Mouse (Mus musculus): Measurements from ENCODE around the gene Galm. TPM values are rescaled to one million over a fixed set of nuclear protein-coding genes. Genes with fewer than 3 reads are reported as not detected.
"Not testable (repeated sequence)": the region's sequence is repeated elsewhere in the genome, so short reads cannot be mapped to it uniquely, and the experiment has no call there.

Gene Galm
- total RNA-seq, 2 experiments from 2014 or later = 1.3 to 2.7 TPM

DNA sequence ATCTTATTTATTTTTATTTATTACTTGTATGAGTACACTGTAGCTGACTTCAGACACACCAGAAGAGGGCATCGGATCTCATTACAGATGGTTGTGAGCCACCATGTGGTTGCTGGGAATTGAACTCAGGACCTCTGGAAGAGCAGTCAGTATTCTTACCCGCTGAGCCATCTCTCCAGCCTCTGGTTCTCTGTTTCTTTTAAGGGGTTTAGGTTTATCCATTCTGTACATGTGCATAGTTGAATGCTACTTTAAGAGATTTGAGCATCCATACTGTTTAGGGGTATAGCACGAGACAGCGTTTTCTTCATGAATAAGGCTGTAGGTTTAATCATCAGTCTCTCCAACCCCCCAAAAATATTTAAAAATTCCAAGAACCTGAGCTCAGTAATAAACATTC lies 86.7 kb downstream of the Galm start:
- not testable (repeated sequence) for DNase-seq

DNA sequence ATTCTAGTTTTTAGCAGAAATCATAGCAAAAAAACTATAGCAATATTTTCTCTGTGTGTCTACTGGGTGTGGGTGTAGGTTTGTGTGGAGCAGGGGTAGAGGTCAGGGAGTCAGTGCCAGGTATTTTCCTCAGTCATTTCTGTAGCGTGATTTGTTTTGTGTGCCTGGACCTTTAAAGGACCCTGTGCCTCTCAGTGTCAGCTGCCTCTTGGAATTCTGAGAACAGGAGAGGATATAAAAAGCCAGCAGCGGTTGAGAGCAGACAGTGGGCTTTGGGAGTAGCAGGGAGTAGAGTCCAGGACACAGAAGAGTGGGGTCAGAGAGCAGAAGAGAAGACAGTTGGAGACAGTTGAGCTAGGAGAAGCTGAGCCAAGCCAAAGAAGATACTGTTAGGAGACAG lies 92.9 kb downstream of the Galm start:
- DNase-seq = no peak

DNA sequence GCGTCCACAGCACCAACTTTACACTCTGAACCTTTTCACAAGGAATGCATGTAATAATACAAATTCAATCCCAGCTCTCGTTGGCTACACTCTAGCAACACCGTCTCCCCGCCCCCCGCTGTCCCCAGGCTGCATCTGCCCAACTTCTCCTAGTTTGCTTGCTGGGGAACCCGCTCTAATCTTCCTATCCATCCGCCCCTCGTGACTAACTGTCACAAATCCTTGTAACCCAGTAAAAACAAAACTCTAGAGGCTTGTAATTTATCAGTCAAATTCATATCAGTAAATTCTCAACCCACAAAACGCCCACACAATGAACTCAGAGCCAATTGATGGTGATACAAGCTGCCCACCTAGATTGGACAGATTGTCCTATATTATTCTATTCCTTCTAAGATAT lies 93.9 kb downstream of the Galm start:
- DNase-seq = no peak

DNA sequence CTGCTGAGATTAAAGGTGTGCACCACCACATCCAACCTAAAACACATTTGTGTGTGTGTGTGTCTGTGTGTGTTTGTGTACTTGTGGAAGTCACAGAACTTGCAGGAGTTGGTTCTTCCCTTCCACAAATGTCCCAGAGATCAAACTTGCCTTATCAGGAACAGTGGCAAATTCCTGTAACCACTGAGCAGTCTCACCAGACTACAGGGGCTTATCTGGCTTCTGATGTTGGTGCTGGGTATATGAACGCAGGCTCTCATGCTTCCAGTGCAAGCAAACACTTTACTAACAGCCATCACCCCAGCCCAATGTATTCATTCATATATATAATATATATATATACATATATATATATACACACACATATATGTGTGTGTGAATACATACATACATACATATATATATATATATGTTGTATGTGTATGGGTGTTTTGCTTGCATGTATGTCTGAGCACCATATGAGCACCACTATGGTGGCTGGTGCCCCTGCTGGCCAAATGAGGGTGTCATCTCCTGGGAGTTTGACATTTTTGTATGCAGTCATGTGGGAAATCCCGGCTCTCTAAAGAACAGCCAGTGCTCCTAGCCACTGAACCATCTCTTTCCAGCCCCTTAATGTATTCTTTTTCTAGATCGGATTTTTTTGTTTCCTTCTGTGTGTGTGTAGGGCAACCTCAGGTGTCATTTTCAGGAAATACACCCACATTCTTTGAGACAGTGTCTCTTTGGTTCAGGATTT lies 94.8 kb downstream of the Galm start:
- no peak for DNase-seq

DNA sequence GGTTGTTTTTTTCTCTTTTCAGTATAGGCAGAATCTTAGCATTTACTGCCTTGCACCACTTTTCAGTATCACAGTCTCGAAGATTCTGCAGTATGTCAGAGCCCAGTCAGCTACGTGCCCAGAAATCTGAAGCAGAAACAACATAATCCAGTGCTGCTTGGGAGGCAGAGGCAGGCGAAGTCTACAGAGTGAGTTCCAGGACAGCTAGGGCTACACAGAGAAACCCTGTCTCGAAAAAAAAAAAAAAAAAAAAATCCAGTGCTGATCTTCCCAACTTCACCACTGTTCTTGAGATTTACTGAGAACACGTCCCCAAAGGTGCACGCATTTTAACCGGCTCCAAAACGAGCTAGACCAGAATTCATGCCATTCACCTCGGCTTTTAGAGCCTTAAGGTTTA lies 96.6 kb downstream of the Galm start:
- DNase-seq = no peak

DNA sequence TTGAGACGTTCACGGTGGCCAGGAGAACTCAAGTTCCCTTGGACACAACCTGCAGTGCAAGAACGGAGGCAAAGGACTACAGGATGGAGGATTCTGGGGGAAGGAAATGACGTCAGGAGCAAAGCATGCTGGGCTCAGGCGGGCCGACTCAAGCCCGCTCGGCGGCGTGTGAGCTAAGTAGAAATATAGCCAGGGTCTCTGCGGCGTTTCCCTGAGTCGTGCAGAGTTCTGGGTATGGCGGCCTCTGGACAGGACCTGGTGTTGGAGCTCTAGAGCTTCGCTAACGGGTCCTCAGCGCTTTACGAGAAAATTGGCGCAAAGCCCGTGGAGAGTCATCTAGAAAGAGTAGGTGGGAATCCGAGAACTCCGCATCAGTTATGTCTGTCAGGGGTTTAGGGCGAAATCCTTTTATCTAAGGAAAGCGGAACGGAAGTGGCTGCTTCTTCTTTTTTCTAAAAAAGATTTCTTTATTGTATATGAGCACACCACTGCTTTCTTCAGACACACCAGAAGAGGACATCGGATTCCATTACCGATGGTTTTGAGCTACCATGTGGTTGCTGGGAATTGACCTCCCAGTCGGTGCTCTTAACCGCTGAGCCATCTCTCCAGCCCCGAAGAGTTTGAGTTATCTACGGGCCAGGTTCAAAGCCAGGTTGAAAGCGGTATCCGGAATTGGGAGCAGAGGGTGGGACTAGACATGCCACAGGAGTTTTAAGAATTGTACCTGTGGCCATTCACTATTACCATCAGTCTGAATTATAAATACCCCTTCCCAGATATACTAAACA lies 97.2 kb downstream of the Galm start, which contains the start of gene Gemin6:
TSS of gene Gemin6 (plus strand) at position 116 of the 791 bp plus-strand sequence.
- DNase-seq = peak; percentile 78

DNA sequence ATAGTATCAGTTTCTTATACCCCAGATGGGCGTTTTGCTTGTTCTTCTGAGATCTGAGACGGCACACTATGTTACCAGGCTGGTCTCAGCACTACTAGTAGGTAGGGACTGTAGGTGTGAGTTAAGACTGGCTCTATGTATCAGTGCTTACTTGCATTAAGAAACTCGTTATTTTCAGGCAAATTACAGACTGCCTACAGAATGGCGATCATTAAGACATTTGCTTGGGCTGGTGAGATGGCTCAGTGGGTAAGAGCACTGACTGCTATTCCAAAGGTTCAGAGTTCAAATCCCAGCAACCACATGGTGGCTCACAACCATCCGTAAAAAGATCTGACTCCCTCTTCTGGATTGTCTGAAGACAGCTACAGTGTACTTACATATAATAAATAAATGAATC lies 97.9 kb downstream of the Galm start:
- not testable (repeated sequence) for DNase-seq

DNA sequence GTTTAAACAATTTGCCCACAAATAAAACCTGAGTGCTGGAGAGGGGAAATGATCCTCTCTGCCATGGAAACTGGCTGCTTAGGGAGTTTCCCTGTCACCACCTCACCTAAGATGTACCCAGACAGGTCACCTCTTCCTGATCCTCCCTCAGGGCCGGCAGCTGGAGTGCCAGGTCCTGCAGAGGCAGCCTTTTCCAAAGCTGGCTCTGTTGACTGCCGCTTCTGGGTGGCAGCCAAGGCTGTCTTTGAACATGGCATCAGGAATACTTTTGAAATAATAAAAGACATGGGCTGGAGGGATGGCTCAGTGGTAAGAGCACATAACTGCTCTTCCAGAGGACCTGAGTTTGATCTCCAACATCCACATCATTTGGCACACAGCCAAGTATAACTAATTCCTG lies 102.1 kb downstream of the Galm start:
- no peak for DNase-seq

DNA sequence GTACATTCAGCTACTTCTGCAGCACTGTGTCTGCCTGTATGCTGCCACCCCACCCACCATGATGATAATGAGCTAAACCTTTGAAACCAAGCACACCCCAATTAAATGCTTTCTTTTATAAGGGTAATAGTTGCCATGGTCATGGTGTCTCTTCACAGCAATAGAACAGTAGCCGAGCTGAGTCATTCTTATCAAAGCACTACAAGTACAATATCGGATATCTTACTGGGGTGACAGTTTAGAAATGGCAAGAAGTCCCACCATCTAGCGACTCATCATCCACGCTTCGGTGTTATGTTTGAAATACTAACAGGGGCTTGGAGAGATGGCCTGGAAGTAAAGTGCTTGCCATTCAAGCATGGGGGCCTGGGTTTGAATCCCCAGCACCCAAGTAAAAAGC lies 106.6 kb downstream of the Galm start:
- no peak for DNase-seq

DNA sequence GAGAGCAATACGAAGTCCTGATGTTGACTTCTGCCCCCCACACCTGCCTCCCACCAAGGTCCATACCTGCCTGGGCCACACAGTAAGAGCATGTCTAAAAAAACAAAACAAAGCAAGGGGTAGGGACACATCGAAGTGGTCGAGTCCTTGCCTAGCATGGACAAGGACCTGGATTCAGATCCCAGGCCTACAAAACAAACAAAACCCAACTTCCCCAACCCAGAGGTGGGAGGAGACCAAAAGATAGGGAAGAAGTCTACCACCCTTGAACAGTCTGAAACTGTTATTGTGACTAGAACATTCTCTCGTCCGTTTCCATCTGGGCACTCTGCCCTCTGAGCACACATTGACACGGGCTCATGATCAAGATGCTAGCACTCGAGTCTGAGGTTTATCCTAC lies 107.1 kb downstream of the Galm start:
- no peak for DNase-seq

Other genes with a start within 250 kb of the Galm start
- gene Atl2, start 231.3 kb upstream of the Galm start, total RNA-seq (2021) = 100 to 1,000 TPM in 1 of 2 experiments, 10 to 100 TPM in 1; 86.3 to 101 TPM
- 10 to 100 TPM; 13.7 to 14.6 TPM for gene Hnrnpll, start 65.1 kb upstream of the Galm start, total RNA-seq (2021)
- 10 to 100 TPM; 23.4 to 23.9 TPM for gene Srsf7, start 79.8 kb downstream of the Galm start, total RNA-seq (2021)
- gene Ttc39d, start 80.0 kb downstream of the Galm start, total RNA-seq (2021) = not detected
- 1 to 10 TPM; 4.7 to 5.6 TPM for gene Gemin6, start 97.0 kb downstream of the Galm start, total RNA-seq (2021)
- 1 to 10 TPM; 6.5 to 7.7 TPM for gene Morn2, start 162.7 kb downstream of the Galm start, total RNA-seq (2021)
- 1 to 10 TPM; 6.6 to 8.1 TPM for gene Dhx57, start 163.0 kb downstream of the Galm start, total RNA-seq (2021)
- gene Arhgef33, start 179.9 kb downstream of the Galm start, total RNA-seq (2021) = not detected
- not detected for gene Gm10190, start 246.1 kb downstream of the Galm start, total RNA-seq (2021)